Mouse (Mus musculus): ENCODE results near the gene D230025D16Rik.
"Not testable (repeated sequence)": the region's sequence is repeated elsewhere in the genome, so short reads cannot be mapped to it uniquely, and the experiment has no call there.

D230025D16Rik gene

GRCm38 (mm10) chr8:105291802-105292201, 66.9 kb downstream of the D230025D16Rik start:
- not testable (repeated sequence) for DNase-seq (ENCODE audit: low read depth)

GRCm38 (mm10) chr8:105292471-105292870, 67.5 kb downstream of the D230025D16Rik start:
- no peak for DNase-seq (ENCODE audit: low read depth)

GRCm38 (mm10) chr8:105293405-105293804, 68.5 kb downstream of the D230025D16Rik start:
- no peak for DNase-seq (ENCODE audit: low read depth)

- no peak for DNase-seq (ENCODE audit: low read depth)
Observed at GRCm38 (mm10) chr8:105294776-105295175, 69.8 kb downstream of the D230025D16Rik start.

- no peak for DNase-seq (ENCODE audit: low read depth)
Observed at GRCm38 (mm10) chr8:105295256-105295655, 70.3 kb downstream of the D230025D16Rik start.

GRCm38 (mm10) chr8:105295895-105296573, 71.1 kb downstream of the D230025D16Rik start, which contains the start of gene Exoc3l:
Gene Exoc3l, minus strand, starts transcription at chr8:105296101.
- no peak for DNase-seq (ENCODE audit: low read depth)

- DNase-seq (ENCODE audit: low read depth): peak; percentile 86
Observed at GRCm38 (mm10) chr8:105297511-105298192, 72.7 kb downstream of the D230025D16Rik start, which contains the start of gene E2f4. Gene E2f4, plus strand, starts transcription at chr8:105297663.

GRCm38 (mm10) chr8:105298351-105299252, 73.7 kb downstream of the D230025D16Rik start:
- no peak for DNase-seq (ENCODE audit: low read depth)

- no peak for DNase-seq (ENCODE audit: low read depth)
Observed at GRCm38 (mm10) chr8:105299962-105300361, 75.0 kb downstream of the D230025D16Rik start.
